Mouse (Mus musculus) thymus, adult 18-20 months (tissue): Measurements from ENCODE around the gene Csn1s1.

ENCODE experiments used
- DNase-seq, 2 experiments: peaks; one replicate each; pipeline ENCODE4 v3.0.0; 2022; ENCODE audit warnings: mixed read lengths in 2 of 2

Csn1s1 gene

GRCm38 (mm10) chr5:87665908-87666307 lies at the start of gene Csn1s1:
TSS of gene Csn1s1 (plus strand) at chr5:87666208.
- DNase-seq = no peak

DNA sequence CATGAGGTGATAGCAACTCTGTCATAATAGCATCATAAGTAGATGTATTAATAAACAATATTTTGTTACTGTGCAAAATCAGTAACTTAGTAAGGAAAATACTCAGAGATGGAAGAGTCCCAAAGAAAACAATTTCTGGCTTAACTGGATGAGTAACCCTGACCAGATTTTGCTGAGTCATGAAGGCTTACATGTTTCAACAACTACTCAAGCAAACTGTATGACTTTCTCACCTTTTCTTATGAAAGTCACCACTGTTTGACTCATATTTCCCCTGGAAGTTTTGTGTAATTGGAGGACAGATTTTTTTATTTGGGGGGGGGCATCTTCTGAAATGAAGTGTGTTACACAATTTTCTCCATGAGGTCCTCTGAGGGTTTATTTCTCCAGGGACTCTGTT lies 43.3 kb upstream of the Csn1s1 start:
- DNase-seq = no peak

- no peak for DNase-seq
Measured at GRCm38 (mm10) chr5:87642787-87643186, 23.2 kb upstream of the Csn1s1 start.

DNA sequence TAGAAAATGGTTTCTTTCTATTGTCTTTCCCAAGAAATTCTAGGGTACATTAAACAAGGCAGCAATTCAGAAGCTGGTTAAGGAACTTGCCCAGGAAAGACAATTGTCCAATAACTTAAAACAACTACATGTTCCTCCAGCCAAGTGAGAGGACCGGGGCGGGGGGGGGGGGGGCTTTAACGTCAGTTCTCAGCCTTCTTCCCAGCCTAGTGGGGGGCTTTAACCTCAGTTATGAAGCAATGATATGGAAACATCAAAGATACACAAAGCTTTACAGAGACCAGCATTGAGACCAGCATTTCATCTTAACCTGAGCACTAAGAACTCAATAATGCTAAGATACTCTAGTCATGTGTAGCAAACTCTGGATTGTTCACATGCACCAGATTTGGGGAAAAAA lies 33.5 kb downstream of the Csn1s1 start, which contains the start of gene Csn2:
TSS of gene Csn2 (minus strand) at position 101 of the 400 bp plus-strand sequence.
- no peak for DNase-seq

- no peak for DNase-seq
Measured at GRCm38 (mm10) chr5:87705891-87706290, 39.9 kb downstream of the Csn1s1 start.
